Mouse (Mus musculus) cerebellum, postnatal 4 days (tissue): ENCODE data around the gene Smpd2.
A peak's percentile ranks its signal among the peaks of the same experiment; 100 is the strongest.

ENCODE experiments used
- DNase-seq, 2 experiments: peaks; one replicate each; pipeline ENCODE4 v3.0.0; 2022; ENCODE audit warnings: low spot score in 2 of 2, mixed read lengths in 1 of 2

Gene Smpd2

GRCm38 (mm10) chr10:41451656-41452055 lies 38.5 kb downstream of the Smpd2 start:
- no peak for DNase-seq

- DNase-seq: no peak
Observed at GRCm38 (mm10) chr10:41450780-41451522, 39.2 kb downstream of the Smpd2 start.

GRCm38 (mm10) chr10:41450137-41450670 lies 40.0 kb downstream of the Smpd2 start, which contains the start of gene Zbtb24:
Gene Zbtb24 (plus strand): TSS chr10:41450383.
- DNase-seq: peak; percentile 88 to 93

GRCm38 (mm10) chr10:41449684-41450083 lies 40.5 kb downstream of the Smpd2 start:
- DNase-seq: peak in 1 of 2 experiments; percentile 22

- no peak for DNase-seq
Observed at GRCm38 (mm10) chr10:41448216-41448615, 42.0 kb downstream of the Smpd2 start.
